Mouse (Mus musculus) erythroblast, embryonic 14.5 days (primary cell): ENCODE data around the gene Egfem1. TPM values are rescaled to one million over a fixed set of nuclear protein-coding genes. Genes with fewer than 3 reads are reported as not detected.

Experiments used
- H3K27me3 ChIP-seq: 2 replicates; pipeline ENCODE4 v1.6.1; 2012; ENCODE audit warnings: inconsistent platforms; ENCODE audit not compliant: control insufficient read depth
- H3K36me3 ChIP-seq: 2 replicates; pipeline ENCODE4 v1.6.1; 2012; ENCODE audit warnings: mild to moderate bottlenecking, inconsistent platforms; ENCODE audit not compliant: control insufficient read depth
- H3K4me1 ChIP-seq: 2 replicates; pipeline ENCODE4 v1.6.1; 2012; ENCODE audit warnings: inconsistent platforms; ENCODE audit not compliant: control insufficient read depth
- H3K4me3 ChIP-seq: replicated peaks from 2 replicates; pipeline ENCODE3; 2012; ENCODE audit warnings: moderate library complexity, mild to moderate bottlenecking, inconsistent platforms
- H3K9me3 ChIP-seq: 2 replicates; pipeline ENCODE4 v1.6.1; 2012; ENCODE audit warnings: low read length, inconsistent platforms, mixed read lengths; ENCODE audit not compliant: control insufficient read depth
- GATA1 ChIP-seq: IDR thresholded peaks from 2 replicates; pipeline ENCODE4 v1.6.1; 2012; ENCODE audit warnings: low read length, inconsistent platforms, mixed read lengths
- TAL1 ChIP-seq: IDR thresholded peaks from 3 replicates; pipeline ENCODE4 v1.6.1; 2012; ENCODE audit warnings: low read length, inconsistent platforms, mixed read lengths
- polyA plus RNA-seq: library from polyadenylated mRNA; stranded (reverse); fragments of >175 nt; gene quantifications from 2 replicates; pipeline ENCODE4 v1.2.3, GENCODE M21; 2012

Gene Egfem1
- polyA plus RNA-seq, 1 experiment, result not detected

- Histone ChIP-seq H3K4me3 (no peak overlapping the region), H3K9me3 (no peaks in the 10 kb centered on the region), H3K36me3 (no peaks in the 10 kb centered on the region), H3K27me3 (no peaks in the 10 kb centered on the region), H3K4me1 (no peaks in the 10 kb centered on the region)
- no peak for TF ChIP-seq GATA1
- TF ChIP-seq TAL1, result no peak
These were observed 339.8 kb downstream of the Egfem1 start for GRCm38 (mm10) chr3:29421634-29422033.

- TF ChIP-seq GATA1 (no peak), TAL1 (no peak)
- H3K27me3 ChIP-seq, result no peaks in the 10 kb centered on the region
- H3K9me3 ChIP-seq, result peaks cover 4% of the 10 kb centered on the region; the same call in 1 of the 2 replicates
- no peaks in the 10 kb centered on the region for H3K36me3 ChIP-seq
- no peak overlapping the region for H3K4me3 ChIP-seq
- no peaks in the 10 kb centered on the region for H3K4me1 ChIP-seq
These were observed 350.6 kb downstream of the Egfem1 start for GRCm38 (mm10) chr3:29432109-29433091.

- TF ChIP-seq GATA1 (no peak), TAL1 (no peak)
- no peaks in the 10 kb centered on the region for H3K36me3 ChIP-seq
- H3K9me3 ChIP-seq, result no peaks in the 10 kb centered on the region
- H3K4me1 ChIP-seq, result no peaks in the 10 kb centered on the region
- H3K27me3 ChIP-seq, result no peaks in the 10 kb centered on the region
- H3K4me3 ChIP-seq, result no peak overlapping the region
These were observed 361.2 kb downstream of the Egfem1 start for GRCm38 (mm10) chr3:29443024-29443423.

GRCm38 (mm10) chr3:29444661-29445060, 362.8 kb downstream of the Egfem1 start:
- TF ChIP-seq GATA1, result no peak
- TF ChIP-seq TAL1, result no peak

GRCm38 (mm10) chr3:29446081-29446480, 364.3 kb downstream of the Egfem1 start:
- H3K9me3 ChIP-seq, result no peaks in the 10 kb centered on the region
- no peaks in the 10 kb centered on the region for H3K4me1 ChIP-seq
- TF ChIP-seq TAL1 (no peak), GATA1 (no peak)
- no peaks in the 10 kb centered on the region for H3K27me3 ChIP-seq
- no peaks in the 10 kb centered on the region for H3K36me3 ChIP-seq
- no peak overlapping the region for H3K4me3 ChIP-seq

More at GRCm38 (mm10) chr3:29444661-29445060, 362.8 kb downstream of the Egfem1 start:
- Histone ChIP-seq H3K4me1 (no peaks in the 10 kb centered on the region), H3K4me3 (no peak overlapping the region), H3K9me3 (no peaks in the 10 kb centered on the region), H3K36me3 (no peaks in the 10 kb centered on the region), H3K27me3 (no peaks in the 10 kb centered on the region)

GRCm38 (mm10) chr3:29448829-29449406, 367.1 kb downstream of the Egfem1 start:
- no peak for TF ChIP-seq TAL1

GRCm38 (mm10) chr3:29498211-29498610, 416.4 kb downstream of the Egfem1 start:
- TF ChIP-seq GATA1, result no peak
- TF ChIP-seq TAL1, result no peak
- no peaks in the 10 kb centered on the region for H3K4me1 ChIP-seq
- no peak overlapping the region for H3K4me3 ChIP-seq
- H3K9me3 ChIP-seq, result no peaks in the 10 kb centered on the region
- H3K36me3 ChIP-seq, result no peaks in the 10 kb centered on the region
- no peaks in the 10 kb centered on the region for H3K27me3 ChIP-seq

More at GRCm38 (mm10) chr3:29448829-29449406, 367.1 kb downstream of the Egfem1 start:
- Histone ChIP-seq H3K9me3 (no peaks in the 10 kb centered on the region), H3K27me3 (no peaks in the 10 kb centered on the region), H3K4me3 (no peak overlapping the region), H3K4me1 (no peaks in the 10 kb centered on the region), H3K36me3 (no peaks in the 10 kb centered on the region)

GRCm38 (mm10) chr3:29499188-29499587, 417.4 kb downstream of the Egfem1 start:
- Histone ChIP-seq H3K9me3 (no peaks in the 10 kb centered on the region), H3K4me3 (no peak overlapping the region), H3K36me3 (no peaks in the 10 kb centered on the region), H3K27me3 (no peaks in the 10 kb centered on the region), H3K4me1 (no peaks in the 10 kb centered on the region)
- no peak for TF ChIP-seq GATA1
- TF ChIP-seq TAL1, result no peak

GRCm38 (mm10) chr3:29525298-29525962, 443.6 kb downstream of the Egfem1 start:
- H3K4me1 ChIP-seq, result no peaks in the 10 kb centered on the region
- no peak overlapping the region for H3K4me3 ChIP-seq
- TF ChIP-seq TAL1 (no peak), GATA1 (no peak)
- H3K36me3 ChIP-seq, result no peaks in the 10 kb centered on the region
- no peaks in the 10 kb centered on the region for H3K27me3 ChIP-seq
- H3K9me3 ChIP-seq, result no peaks in the 10 kb centered on the region
